Comparison of ENCODE assay signal across 21 mouse cellular contexts in the genomic region with DNA sequence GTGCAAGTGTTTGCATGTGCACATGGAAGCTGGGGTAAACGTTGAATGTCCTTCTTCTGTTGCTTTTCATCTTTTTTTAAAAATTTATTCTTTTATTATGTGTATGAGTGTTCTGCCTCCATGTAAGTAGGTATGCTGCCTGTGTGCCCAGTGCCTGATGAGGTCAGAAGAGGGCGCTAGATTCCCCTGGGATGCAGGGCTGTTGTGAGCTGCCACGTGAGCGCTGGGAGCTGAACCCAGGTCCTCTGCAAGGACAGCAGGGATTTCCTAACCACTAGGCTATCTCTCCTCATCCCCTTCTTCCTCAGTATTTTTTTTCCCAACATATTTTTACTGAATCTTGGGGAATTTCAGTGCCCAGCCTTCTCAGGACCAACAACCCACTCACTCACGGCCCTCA. TPM values are rescaled to one million over a fixed set of nuclear protein-coding genes. Genes with fewer than 3 reads are reported as not detected.
"Had no signal": no experiment of that assay in that cellular context is flagged by ENCODE, and none has a peak within 500 bp of the region (broad histone marks: within the 10 kb centered on the region; RNA-seq: fewer than 3 reads in every experiment).

No protein-coding gene starts in this region.

- H3K4me3 ChIP-seq: midbrain, embryonic 10.5 days; midbrain, embryonic 12.5 days; myocyte; neural tube, embryonic 13.5 days; neural tube, embryonic 15.5 days; stomach, embryonic 15.5 days had no signal

- H3K9ac ChIP-seq: lung, embryonic 14.5 days; midbrain, embryonic 12.5 days; neural tube, embryonic 13.5 days; neural tube, embryonic 15.5 days; stomach, embryonic 15.5 days had no signal

- H3K27ac ChIP-seq: midbrain, embryonic 10.5 days; midbrain, embryonic 12.5 days; neural tube, embryonic 13.5 days; neural tube, embryonic 15.5 days; stomach, embryonic 15.5 days; stomach, postnatal 0 days had no signal

- H3K27me3 ChIP-seq: midbrain, embryonic 12.5 days; neural tube, embryonic 13.5 days; neural tube, embryonic 15.5 days; stomach, embryonic 15.5 days had no signal

- H3K36me3 ChIP-seq: midbrain, embryonic 10.5 days; midbrain, embryonic 12.5 days; neural tube, embryonic 13.5 days; neural tube, embryonic 15.5 days; stomach, embryonic 15.5 days had no signal

- H3K9me3 ChIP-seq: midbrain, embryonic 10.5 days; midbrain, embryonic 12.5 days; neural tube, embryonic 13.5 days; neural tube, embryonic 15.5 days; stomach, embryonic 15.5 days had no signal

- H3K4me1 ChIP-seq: neural tube, embryonic 13.5 days; neural tube, embryonic 15.5 days; stomach, embryonic 15.5 days had no signal

- DNase-seq: lung, adult 18-20 months; lung, embryonic 14.5 days; lung, postnatal 10 days; lung, postnatal 4 days; midbrain, embryonic 14.5 days; right cerebral cortex, postnatal 14 days; thymus, adult 2 months; thymus, postnatal 25 days; thymus, postnatal 4 days had no signal

RNA-seq across cellular contexts. Expression of gene Slc2a7, which starts 22.4 kb away (rescaled TPM):
- polyA plus RNA-seq: lung, embryonic 14.5 days; lung, embryonic 16.5 days; midbrain, embryonic 10.5 days; midbrain, embryonic 12.5 days; midbrain, embryonic 14.5 days; midbrain, embryonic 16.5 days; myocyte; neural tube, embryonic 11.5 days; neural tube, embryonic 13.5 days; neural tube, embryonic 15.5 days; spleen, adult 2 months; stomach, postnatal 0 days; urinary bladder, adult 2 months had no signal
